In genomic region chr14:12559574-12560232, GRCm38 (mm10) we compare ENCODE assay signal across 20 mouse cellular contexts.
DNase-seq lines count a peak whose midpoint lies in the region; ATAC-seq and TF ChIP-seq lines count a peak whose summit lies in the region.
"Had no signal": no experiment of that assay in that cellular context is flagged by ENCODE, and none has a peak within 500 bp of the region (broad histone marks: within the 10 kb centered on the region; RNA-seq: fewer than 3 reads in every experiment).

No protein-coding gene starts in this region.

- ATAC-seq in limb, embryonic 13.5 days (ENCODE audit: low FRiP score, low read depth): peak; percentile 40; the same call in 1 of the 2 replicates
- ATAC-seq in forebrain, postnatal 0 days: peak; percentile 59
- ATAC-seq in midbrain, embryonic 12.5 days (ENCODE audit: low FRiP score, low read depth): peak; percentile 78
- ATAC-seq in neural tube, embryonic 14.5 days (ENCODE audit: low read depth): peak; percentile 90
- ATAC-seq: activated CD4-positive, CD25-positive, alpha-beta regulatory T cell, adult 4 months; intestine, embryonic 15.5 days; Patski had no signal

- no peak overlapping the region for H3K4me3 ChIP-seq in limb, embryonic 13.5 days
- H3K4me3 ChIP-seq in limb, embryonic 10.5 days: no peak overlapping the region
- no peak overlapping the region for H3K4me3 ChIP-seq in forebrain, postnatal 0 days (ENCODE audit: low read depth, low read length)
- H3K4me3 ChIP-seq in midbrain, embryonic 12.5 days: no peak overlapping the region
- H3K4me3 ChIP-seq in neural tube, embryonic 14.5 days (ENCODE audit: low read depth, low read length): no peak overlapping the region
- H3K4me3 ChIP-seq: intestine, embryonic 15.5 days; limb, embryonic 15.5 days had no signal

- DNase-seq in limb, embryonic 10.5 days (ENCODE audit: low spot score): no peak
- no peak for DNase-seq in forebrain, postnatal 0 days
- DNase-seq in Muller cell, postnatal 12 days (ENCODE audit: inconsistent ontology term): no peak
- DNase-seq in yolk sac, embryonic 10.5 days (ENCODE audit: low spot score): no peak
- no peak for DNase-seq in kidney, postnatal 10 days
- DNase-seq: adrenal gland, postnatal 25 days; cerebellum, adult 8-10 months; heart, postnatal 10 days; lung, postnatal 10 days; right cerebral cortex, postnatal 14 days; thymus, postnatal 14 days had no signal

- H3K9me3 ChIP-seq in limb, embryonic 13.5 days: 0 out of 2 replicates have a peak, but pooled peaks cover 3% of the 10 kb centered on the region
- no peaks in the 10 kb centered on the region for H3K9me3 ChIP-seq in limb, embryonic 10.5 days (replicated peaks)
- H3K9me3 ChIP-seq in forebrain, postnatal 0 days (ENCODE audit: low read length): no peaks in the 10 kb centered on the region
- H3K9me3 ChIP-seq in midbrain, embryonic 12.5 days: 0 out of 2 replicates have a peak, but pooled peaks cover 3% of the 10 kb centered on the region
- H3K9me3 ChIP-seq in neural tube, embryonic 14.5 days (ENCODE audit: control insufficient read depth, low read length): no peaks in the 10 kb centered on the region
- H3K9me3 ChIP-seq: intestine, embryonic 15.5 days; limb, embryonic 15.5 days had no signal

- WGBS in limb, embryonic 13.5 days: 61% methylated on average over 3 of the region's 3 CpGs
- WGBS in limb, embryonic 10.5 days: 74% methylated on average over 3 of the region's 3 CpGs
- 67% methylated on average over 3 of the region's 3 CpGs for WGBS in forebrain, postnatal 0 days
- 64% methylated on average over 3 of the region's 3 CpGs for WGBS in midbrain, embryonic 12.5 days
- WGBS in neural tube, embryonic 14.5 days: 23% methylated on average over 3 of the region's 3 CpGs

- H3K27ac ChIP-seq in limb, embryonic 13.5 days: no peak overlapping the region
- no peak overlapping the region for H3K27ac ChIP-seq in limb, embryonic 10.5 days
- H3K27ac ChIP-seq in forebrain, postnatal 0 days (ENCODE audit: low read depth, low read length): no peak overlapping the region
- H3K27ac ChIP-seq in midbrain, embryonic 12.5 days (replicated peaks): peak overlapping the region; percentile 47; the same call in 1 of the 2 replicates
- peak overlapping the region; percentile 48 for H3K27ac ChIP-seq in neural tube, embryonic 14.5 days (ENCODE audit: low read depth, low read length)
- H3K27ac ChIP-seq: intestine, embryonic 15.5 days; kidney, postnatal 0 days; limb, embryonic 15.5 days; stomach, postnatal 0 days had no signal

- TF ChIP-seq CTCF in forebrain, postnatal 0 days (IDR thresholded peaks at IDR 0.05; ENCODE audit: low read depth): no peak

- H3K36me3 ChIP-seq in limb, embryonic 13.5 days: no peaks in the 10 kb centered on the region
- no peaks in the 10 kb centered on the region for H3K36me3 ChIP-seq in limb, embryonic 10.5 days
- H3K36me3 ChIP-seq in forebrain, postnatal 0 days (ENCODE audit: insufficient read depth): no peaks in the 10 kb centered on the region
- H3K36me3 ChIP-seq in midbrain, embryonic 12.5 days: no peaks in the 10 kb centered on the region
- no peaks in the 10 kb centered on the region for H3K36me3 ChIP-seq in neural tube, embryonic 14.5 days (ENCODE audit: control insufficient read depth, insufficient read depth, low read length)
- H3K36me3 ChIP-seq: intestine, embryonic 15.5 days; limb, embryonic 15.5 days had no signal

- H3K27me3 ChIP-seq in limb, embryonic 13.5 days: no peaks in the 10 kb centered on the region
- no peaks in the 10 kb centered on the region for H3K27me3 ChIP-seq in limb, embryonic 10.5 days (ENCODE audit: low read depth, poor library complexity, severe bottlenecking)
- no peaks in the 10 kb centered on the region for H3K27me3 ChIP-seq in forebrain, postnatal 0 days (ENCODE audit: insufficient read depth, low read length)
- H3K27me3 ChIP-seq in midbrain, embryonic 12.5 days: no peaks in the 10 kb centered on the region
- no peaks in the 10 kb centered on the region for H3K27me3 ChIP-seq in neural tube, embryonic 14.5 days (ENCODE audit: control insufficient read depth, insufficient read depth, low read length)
- H3K27me3 ChIP-seq: intestine, embryonic 15.5 days; limb, embryonic 15.5 days; Patski had no signal

- H3K9ac ChIP-seq in limb, embryonic 13.5 days: no peak overlapping the region
- no peak overlapping the region for H3K9ac ChIP-seq in forebrain, postnatal 0 days
- H3K9ac ChIP-seq in midbrain, embryonic 12.5 days (replicated peaks): no peak overlapping the region
- H3K9ac ChIP-seq in neural tube, embryonic 14.5 days (replicated peaks; ENCODE audit: low read depth, low read length): no peak overlapping the region
- H3K9ac ChIP-seq: intestine, embryonic 15.5 days; limb, embryonic 15.5 days had no signal

- no peak overlapping the region for H3K4me2 ChIP-seq in limb, embryonic 13.5 days (replicated peaks)
- no peak overlapping the region for H3K4me2 ChIP-seq in forebrain, postnatal 0 days (ENCODE audit: low read depth)
- H3K4me2 ChIP-seq in midbrain, embryonic 12.5 days (replicated peaks): no peak overlapping the region
- H3K4me2 ChIP-seq in neural tube, embryonic 14.5 days (ENCODE audit: low read depth, low read length): no peak overlapping the region
- H3K4me2 ChIP-seq: intestine, embryonic 15.5 days; limb, embryonic 15.5 days had no signal

- H3K4me1 ChIP-seq in limb, embryonic 13.5 days: peaks cover 14% of the 10 kb centered on the region; the same call in 1 of the 2 replicates
- peaks cover 15% of the 10 kb centered on the region for H3K4me1 ChIP-seq in limb, embryonic 10.5 days
- no peaks in the 10 kb centered on the region for H3K4me1 ChIP-seq in forebrain, postnatal 0 days (ENCODE audit: insufficient read depth)
- 0 out of 2 replicates have a peak, but pooled peaks cover 14% of the 10 kb centered on the region for H3K4me1 ChIP-seq in midbrain, embryonic 12.5 days
- peaks cover 18% of the 10 kb centered on the region for H3K4me1 ChIP-seq in neural tube, embryonic 14.5 days (ENCODE audit: control insufficient read depth, insufficient read depth, low read length)
- H3K4me1 ChIP-seq: intestine, embryonic 15.5 days; limb, embryonic 15.5 days had no signal

Comparison
In these comparisons a context has a peak if more than half of its experiments do, and no peak if none do; other contexts are left out.
1. ATAC-seq: peak in every context shown above with its lines; median percentile 90 in neural tube, embryonic 14.5 days; 78 in midbrain, embryonic 12.5 days; 59 in forebrain, postnatal 0 days; 40 in limb, embryonic 13.5 days.
2. H3K27ac ChIP-seq: peak in midbrain, embryonic 12.5 days (single experiment) and neural tube, embryonic 14.5 days (single experiment); none in limb, embryonic 13.5 days (single experiment), limb, embryonic 10.5 days (single experiment) and forebrain, postnatal 0 days (single experiment).